Mouse (Mus musculus) 416B (cell line): ENCODE data around the gene Glrx2.
"Not testable (repeated sequence)": the region's sequence is repeated elsewhere in the genome, so short reads cannot be mapped to it uniquely, and the experiment has no call there.

Experiments
- DNase-seq: peaks from one replicate; pipeline ENCODE4 v3.0.0; 2011; ENCODE audit warnings: low read depth

Gene Glrx2

GRCm38 (mm10) chr1:143716038-143716437 is at the start of gene Glrx2:
Gene Glrx2 (plus strand): TSS chr1:143716338.
- DNase-seq = not testable (repeated sequence)

DNA sequence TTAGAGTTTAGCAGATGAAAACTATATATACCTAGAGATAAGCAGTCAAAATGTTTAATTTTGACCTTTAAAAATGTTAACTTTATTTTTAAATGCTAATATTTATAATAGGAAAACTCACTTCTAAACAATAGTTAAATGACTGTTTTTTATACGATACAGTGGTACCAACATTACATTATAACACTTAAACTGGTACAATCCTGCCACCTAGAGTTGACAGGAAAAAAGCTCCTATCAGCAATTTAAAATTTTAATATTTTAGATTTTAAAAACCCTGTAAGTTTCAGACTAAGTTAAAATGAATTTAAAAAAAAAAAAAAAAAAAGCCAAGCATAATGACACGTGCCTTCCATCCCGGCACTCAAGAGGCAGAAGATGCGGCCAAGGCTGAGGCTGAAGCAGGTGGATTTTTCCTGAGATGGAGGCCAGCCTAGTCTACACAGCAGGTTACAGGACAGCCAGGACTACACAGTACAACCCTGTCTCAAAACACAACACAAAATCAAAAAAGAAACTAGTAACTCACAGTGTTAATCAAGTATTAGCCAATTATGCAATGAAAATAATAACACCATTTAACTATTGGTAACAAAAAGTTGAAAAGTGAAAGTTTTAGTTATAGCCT is 40.3 kb upstream of the Glrx2 start:
- DNase-seq = peak; percentile 56

DNA sequence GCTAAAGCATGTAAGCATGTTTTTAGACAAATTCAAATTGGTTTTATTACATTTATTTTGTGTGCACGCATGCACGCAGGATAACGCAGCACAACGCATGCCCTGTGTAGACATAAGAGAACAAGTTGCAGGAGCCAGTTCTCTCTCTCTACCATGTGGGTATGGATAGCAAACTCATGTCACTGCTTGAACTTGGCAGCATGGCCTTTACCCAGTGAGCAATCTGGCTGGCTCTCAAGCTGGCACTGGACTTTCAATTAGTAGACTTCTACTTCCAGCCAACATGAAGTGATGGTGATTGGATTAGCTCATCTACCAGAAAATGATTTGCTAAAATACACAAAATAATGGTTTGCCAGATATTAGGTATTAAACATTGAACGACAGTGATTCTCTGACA is 35.0 kb upstream of the Glrx2 start:
- no peak for DNase-seq

DNA sequence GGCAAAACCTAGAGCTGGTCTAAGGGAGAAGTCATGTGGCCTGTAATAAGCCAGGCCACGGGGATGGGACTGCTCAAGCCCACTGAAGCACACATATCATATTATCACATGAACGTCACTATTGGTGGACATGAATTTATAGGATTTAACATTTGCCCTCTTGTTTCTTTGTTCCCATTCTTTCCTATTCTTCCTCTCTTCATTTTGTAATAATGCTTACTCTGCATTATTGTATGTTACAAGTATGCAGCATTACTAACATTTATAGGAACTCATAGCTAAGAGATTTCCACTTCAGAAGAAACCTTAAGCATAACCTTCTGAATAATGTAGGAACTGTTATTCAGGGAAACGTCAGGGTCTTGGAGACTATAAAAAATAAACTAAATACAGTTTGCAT is 31.3 kb upstream of the Glrx2 start:
- DNase-seq = no peak

GRCm38 (mm10) chr1:143701736-143702135 is 14.4 kb upstream of the Glrx2 start:
- DNase-seq = peak; percentile 21

DNA sequence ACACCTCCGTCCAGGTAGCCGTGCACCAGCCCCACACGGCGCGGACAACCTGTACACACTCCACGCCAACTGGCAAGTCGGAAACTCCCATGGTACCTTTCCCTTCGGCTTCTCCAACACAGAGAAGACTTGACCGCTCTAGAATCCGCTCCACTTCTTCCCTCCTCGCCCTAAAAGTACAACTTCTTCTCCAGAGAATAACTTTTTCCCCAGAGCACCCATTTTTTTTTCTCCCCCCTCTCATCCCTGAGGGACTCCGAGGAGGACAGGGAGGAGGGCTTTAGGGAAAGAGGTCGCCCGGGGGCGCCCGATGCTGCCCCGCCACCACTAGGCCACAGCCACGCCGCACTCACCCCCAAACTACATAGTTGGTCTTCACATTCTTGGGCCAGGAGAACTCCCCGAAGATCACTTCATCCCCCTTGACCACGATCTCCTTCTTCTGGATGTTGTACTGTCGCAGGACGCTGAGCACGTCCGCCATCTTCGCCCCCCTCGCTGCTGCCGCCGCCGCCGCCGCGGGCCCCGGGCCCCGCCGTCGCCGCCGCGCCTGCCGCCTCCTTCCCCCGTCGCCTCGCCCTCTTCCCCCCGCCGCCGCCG is 13.9 kb upstream of the Glrx2 start:
- DNase-seq = no peak

- peak; percentile 87 for DNase-seq
Observed at GRCm38 (mm10) chr1:143702741-143703262, 13.3 kb upstream of the Glrx2 start, which contains the start of gene Cdc73. Gene Cdc73 (minus strand): TSS chr1:143702893.

- no peak for DNase-seq
Observed at GRCm38 (mm10) chr1:143707006-143707405, 9.1 kb upstream of the Glrx2 start.

GRCm38 (mm10) chr1:143708361-143708760 is 7.8 kb upstream of the Glrx2 start:
- DNase-seq = peak; percentile 75

- no peak for DNase-seq
Observed at GRCm38 (mm10) chr1:143709966-143710626, 6.0 kb upstream of the Glrx2 start.

GRCm38 (mm10) chr1:143710627-143710976 is 5.5 kb upstream of the Glrx2 start:
- no peak for DNase-seq

GRCm38 (mm10) chr1:143724456-143725064 is 8.4 kb downstream of the Glrx2 start:
- no peak for DNase-seq

DNA sequence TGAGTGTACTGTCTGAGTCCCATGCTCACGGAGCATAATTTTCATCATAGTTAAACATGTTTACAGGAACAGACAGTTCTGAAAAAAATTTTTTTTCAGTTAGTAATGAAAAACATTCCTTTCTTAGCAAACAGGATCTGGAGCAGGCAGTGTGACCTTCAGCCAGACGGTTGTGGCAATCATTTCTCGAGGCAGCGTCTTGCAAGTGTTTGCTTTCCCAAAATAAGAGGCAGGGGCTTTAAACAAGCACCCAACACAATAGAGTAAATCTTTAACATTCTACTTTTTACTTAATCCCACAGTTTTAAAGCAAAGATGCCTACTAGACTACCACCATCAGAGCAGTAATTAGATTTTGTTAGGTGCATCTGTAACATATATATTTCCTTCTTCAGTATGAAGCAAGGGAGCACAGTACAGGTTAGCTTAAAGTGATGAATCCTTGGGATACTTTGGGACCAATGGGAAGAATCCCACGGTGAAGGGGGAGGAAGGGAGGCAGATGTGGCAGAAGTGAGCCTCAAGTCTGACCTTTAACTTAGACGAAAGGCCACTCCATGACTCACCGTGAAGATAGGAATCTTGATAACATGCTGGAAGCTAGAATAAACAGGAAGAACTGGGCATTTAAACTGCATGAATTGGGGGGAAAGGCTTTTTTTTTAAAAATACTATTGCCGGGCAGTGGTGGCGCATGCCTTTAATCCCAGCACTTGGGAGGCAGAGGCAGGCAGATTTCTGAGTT is 11.7 kb downstream of the Glrx2 start:
- peak; percentile 74 for DNase-seq

- DNase-seq = peak; percentile 86
Observed at GRCm38 (mm10) chr1:143730899-143731298, 14.8 kb downstream of the Glrx2 start.

DNA sequence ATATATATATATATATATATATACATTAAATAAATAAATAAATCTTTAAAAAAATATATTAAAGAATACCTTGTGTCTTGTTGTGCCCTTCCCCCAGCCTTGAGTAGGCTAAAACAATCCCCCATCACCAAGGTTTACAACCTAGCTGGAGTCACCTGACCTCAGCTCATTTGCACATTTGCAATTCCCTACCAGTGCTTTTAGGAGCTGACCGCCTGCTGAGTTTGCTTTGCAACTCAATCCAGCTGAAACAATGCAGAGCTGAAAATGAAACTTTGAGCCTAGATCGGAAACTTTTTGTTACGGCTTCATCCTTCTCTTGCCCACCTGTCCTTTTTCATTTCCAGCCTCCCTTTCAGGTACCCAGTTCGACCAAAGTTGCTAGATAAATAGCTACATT is 15.6 kb downstream of the Glrx2 start:
- DNase-seq = no peak

DNA sequence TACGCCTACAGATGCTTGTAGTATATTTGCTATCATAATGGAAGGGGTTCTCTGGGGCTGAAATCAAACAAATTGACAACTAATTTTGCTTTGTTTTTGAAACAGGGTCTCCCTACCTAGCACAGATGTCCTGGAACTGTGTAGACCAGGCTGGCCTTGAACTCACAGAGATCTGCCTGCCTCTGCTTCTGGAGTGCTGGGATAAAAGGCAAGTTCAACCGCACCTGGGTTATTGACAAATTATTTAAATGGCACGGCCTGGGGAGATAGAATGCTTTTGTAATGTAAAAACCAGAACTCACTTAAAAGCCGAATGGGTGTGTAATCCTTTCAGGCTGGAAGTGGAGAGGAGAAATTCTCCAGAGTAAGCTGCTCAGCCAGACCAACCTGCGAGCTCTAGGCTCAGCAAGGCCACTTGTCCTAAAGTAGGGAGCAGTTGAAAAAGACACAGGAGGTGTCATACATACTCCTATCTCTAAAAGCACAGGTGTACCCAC is 17.8 kb downstream of the Glrx2 start:
- DNase-seq = no peak

DNA sequence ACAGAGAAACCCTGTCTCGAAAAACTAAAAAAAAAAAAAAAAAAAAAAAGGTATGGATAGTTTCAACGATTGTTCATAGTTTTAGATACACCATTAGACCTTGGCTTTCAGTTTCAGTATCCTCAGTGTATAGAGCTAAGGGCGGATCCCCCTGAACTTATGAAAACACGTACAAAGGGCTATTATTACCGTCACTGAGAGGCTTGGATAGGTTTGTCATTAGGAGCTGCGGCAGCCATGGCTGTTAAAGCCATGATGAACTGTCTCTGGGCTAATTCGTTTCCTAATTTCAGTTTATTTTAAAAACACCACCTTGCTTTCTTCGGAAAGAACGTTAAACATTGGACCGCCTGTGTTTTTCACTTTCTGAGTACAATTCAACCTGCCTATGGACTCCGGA is 22.7 kb downstream of the Glrx2 start:
- peak; percentile 52 for DNase-seq

DNA sequence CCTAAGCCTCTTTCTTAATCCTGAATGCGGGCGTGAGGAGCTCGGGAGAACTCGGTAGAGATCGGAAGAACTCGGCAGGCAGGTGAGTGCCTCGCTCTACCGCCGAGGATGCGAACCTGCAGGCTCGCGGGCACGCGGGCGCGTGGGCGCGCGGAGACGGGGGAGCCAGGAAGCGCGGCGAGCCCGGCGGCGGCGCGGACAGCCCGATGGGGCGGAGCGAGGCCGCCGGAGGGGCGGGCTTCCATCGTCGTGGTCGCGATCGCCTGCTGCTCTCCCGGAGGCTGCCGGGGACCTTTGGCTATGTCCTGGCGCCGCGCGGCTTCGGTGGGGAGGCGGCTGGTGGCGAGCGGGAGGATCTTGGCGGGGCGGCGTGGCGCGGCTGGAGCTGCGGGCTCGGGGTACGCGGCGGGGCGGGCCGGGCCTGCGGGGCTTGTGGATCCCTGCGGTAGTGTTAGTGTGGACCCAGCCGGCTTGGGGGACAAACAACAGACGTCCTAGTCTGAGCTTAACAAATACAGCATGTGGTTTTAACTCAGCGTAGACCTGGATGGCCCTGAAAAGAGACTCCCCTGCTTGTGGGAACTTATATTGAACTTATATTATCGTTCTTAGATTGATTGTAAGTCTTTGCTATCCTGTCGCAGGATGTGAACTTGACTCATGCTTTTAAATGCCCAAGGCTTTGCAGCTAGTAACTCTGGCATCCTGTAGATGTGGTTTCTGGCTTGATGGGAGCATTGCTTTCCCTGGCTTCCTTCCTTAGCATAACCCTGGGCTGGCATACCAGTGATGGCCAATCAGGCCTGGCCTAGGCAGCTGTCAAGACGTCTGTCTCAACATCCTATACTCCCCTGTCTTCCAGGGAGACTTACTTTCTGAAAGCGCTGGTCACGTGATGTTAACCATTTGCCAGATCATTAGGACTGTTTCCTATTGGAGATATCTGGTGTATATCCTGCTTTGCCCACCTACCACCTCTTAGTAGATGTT is 23.5 kb downstream of the Glrx2 start:
- peak; percentile 90 for DNase-seq

GRCm38 (mm10) chr1:143740581-143740980 is 24.4 kb downstream of the Glrx2 start:
- no peak for DNase-seq

DNA sequence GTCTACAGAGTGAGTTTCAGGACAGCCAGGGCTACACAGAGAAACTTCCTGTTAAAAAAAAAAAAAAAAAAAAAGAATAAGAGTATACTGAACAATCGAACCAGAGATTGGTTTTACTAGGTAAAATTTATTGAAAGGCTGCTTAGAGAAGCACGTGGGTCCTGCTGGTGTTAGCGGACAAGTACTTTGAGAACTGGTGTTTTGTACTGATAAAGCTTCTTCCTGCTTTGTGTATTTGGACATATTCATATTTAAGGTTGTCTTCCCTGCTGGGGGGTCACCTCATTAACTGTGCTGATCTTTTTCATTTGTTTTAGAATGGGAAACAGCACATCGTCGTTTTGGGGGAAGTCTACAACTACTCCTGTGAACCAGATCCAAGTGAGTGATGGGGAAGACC is 25.2 kb downstream of the Glrx2 start:
- DNase-seq = no peak

DNA sequence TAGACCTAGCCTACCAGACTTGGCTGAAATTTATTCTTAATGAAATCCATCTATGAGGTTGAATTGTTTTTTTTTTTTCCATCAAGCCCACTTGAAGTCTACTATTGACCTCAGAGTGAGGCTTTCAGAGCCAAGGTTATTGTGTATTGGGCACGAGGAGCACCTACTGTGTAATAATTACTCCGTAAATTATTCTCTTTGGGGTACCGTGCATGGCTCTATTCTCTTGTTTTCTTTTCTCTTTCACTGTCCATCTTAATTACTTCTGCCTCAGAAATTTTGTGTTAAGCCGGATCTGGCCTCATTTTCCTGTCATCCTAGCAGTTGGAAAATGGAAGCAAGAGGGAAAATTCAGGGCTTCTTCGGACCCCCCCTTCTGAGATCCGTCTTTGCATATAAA is 26.0 kb downstream of the Glrx2 start:
- DNase-seq = no peak
